Mouse (Mus musculus): ENCODE data around the gene Lsamp. TPM values are rescaled to one million over a fixed set of nuclear protein-coding genes. Genes with fewer than 3 reads are reported as not detected.

Lsamp gene
- polyA plus RNA-seq, 1 experiment from 2014 or later = 0.20 TPM

DNA sequence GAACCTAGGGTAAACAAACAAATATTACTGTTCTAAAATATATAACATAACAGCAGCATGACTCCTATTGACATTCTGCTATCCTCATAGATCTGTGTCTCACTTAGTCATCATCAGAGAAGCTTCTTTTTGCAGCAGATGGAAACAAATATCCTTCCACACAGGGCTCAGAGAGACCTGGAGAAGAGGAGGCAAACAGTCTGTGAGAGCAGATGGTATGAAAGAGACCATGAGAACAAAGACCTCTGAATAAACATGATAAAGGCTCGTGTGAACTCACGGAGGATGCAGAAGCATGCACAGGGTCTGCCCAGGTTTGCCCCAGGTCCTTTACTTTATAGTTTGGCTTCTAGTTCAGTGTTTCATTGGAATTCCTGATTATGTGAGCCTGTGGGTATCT lies 24.6 kb downstream of the Lsamp start:
- no peak overlapping the region for H3K4me2 ChIP-seq (replicated peaks; ENCODE audit: low read depth, low read length)
- TF ChIP-seq EP300 (IDR thresholded peaks at IDR 0.05) (no peak), CTCF (IDR thresholded peaks at IDR 0.05) (no peak)
- WGBS = 46% methylated on average over 2 of the region's 2 CpGs
- H3K9ac ChIP-seq (replicated peaks; ENCODE audit: low read depth) = no peak overlapping the region
- DNase-seq (ENCODE audit: low spot score) = no peak
- H3K27me3 ChIP-seq (replicated peaks; ENCODE audit: insufficient read depth, low read length) = no peaks in the 10 kb centered on the region
- no peak for ATAC-seq
- H3K27ac ChIP-seq (ENCODE audit: low read length) = no peak overlapping the region
- no peaks in the 10 kb centered on the region for H3K9me3 ChIP-seq (ENCODE audit: low read length)
- H3K4me3 ChIP-seq (ENCODE audit: low read depth, low read length) = no peak overlapping the region
- no peaks in the 10 kb centered on the region for H3K36me3 ChIP-seq (ENCODE audit: insufficient read depth, low read length)
- H3K4me1 ChIP-seq (ENCODE audit: insufficient read depth, low read depth, low read length) = no peaks in the 10 kb centered on the region

GRCm38 (mm10) chr16:40011106-40011505 lies 26.9 kb downstream of the Lsamp start:
- Histone ChIP-seq H3K36me3 (ENCODE audit: insufficient read depth, low read length) (no peaks in the 10 kb centered on the region), H3K9me3 (ENCODE audit: low read length) (no peaks in the 10 kb centered on the region), H3K4me1 (ENCODE audit: insufficient read depth, low read depth, low read length) (no peaks in the 10 kb centered on the region), H3K27ac (ENCODE audit: low read length) (no peak overlapping the region), H3K9ac (replicated peaks; ENCODE audit: low read depth) (no peak overlapping the region), H3K4me3 (ENCODE audit: low read depth, low read length) (no peak overlapping the region), H3K27me3 (replicated peaks; ENCODE audit: insufficient read depth, low read length) (no peaks in the 10 kb centered on the region), H3K4me2 (replicated peaks; ENCODE audit: low read depth, low read length) (no peak overlapping the region)
- ATAC-seq (no peak), DNase-seq (ENCODE audit: low spot score) (no peak)
- WGBS = 62% methylated on average over 1 of the region's 1 CpGs
- no peak for TF ChIP-seq EP300 (IDR thresholded peaks at IDR 0.05)
- TF ChIP-seq CTCF (IDR thresholded peaks at IDR 0.05) = no peak

- H3K27ac ChIP-seq (ENCODE audit: low read length) = no peak overlapping the region
- no peaks in the 10 kb centered on the region for H3K27me3 ChIP-seq (replicated peaks; ENCODE audit: insufficient read depth, low read length)
- no peaks in the 10 kb centered on the region for H3K36me3 ChIP-seq (ENCODE audit: insufficient read depth, low read length)
- no peak overlapping the region for H3K4me3 ChIP-seq (ENCODE audit: low read depth, low read length)
- TF ChIP-seq CTCF (IDR thresholded peaks at IDR 0.05) (no peak), EP300 (IDR thresholded peaks at IDR 0.05) (no peak)
- no peak overlapping the region for H3K4me2 ChIP-seq (replicated peaks; ENCODE audit: low read depth, low read length)
- no peak for DNase-seq (ENCODE audit: low spot score)
- H3K9me3 ChIP-seq (ENCODE audit: low read length) = no peaks in the 10 kb centered on the region
- 67% methylated on average over 3 of the region's 3 CpGs for WGBS
- no peak overlapping the region for H3K9ac ChIP-seq (replicated peaks; ENCODE audit: low read depth)
- no peak for ATAC-seq
- H3K4me1 ChIP-seq (ENCODE audit: insufficient read depth, low read depth, low read length) = no peaks in the 10 kb centered on the region
Observed at GRCm38 (mm10) chr16:40022611-40023010, 38.5 kb downstream of the Lsamp start.

DNA sequence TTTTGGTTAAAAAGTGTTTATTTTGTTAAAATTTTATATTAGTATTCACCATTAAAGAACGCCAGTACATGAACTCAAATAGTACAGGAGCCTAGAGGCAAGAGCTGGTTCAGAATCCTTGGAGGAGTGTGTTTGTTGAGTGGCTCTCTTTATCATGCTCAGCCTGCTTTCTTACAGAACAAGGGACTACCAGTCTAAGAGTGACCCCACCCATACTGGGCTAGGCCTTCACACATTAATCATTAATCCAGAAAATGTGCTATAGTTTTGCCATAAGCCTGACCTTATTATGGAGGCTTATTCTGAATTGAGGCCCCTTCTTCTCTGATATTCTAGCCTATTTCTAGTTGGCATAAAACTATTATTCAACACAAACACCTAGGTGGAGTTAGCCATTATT lies 52.6 kb downstream of the Lsamp start:
- Histone ChIP-seq H3K27me3 (replicated peaks; ENCODE audit: insufficient read depth, low read length) (no peaks in the 10 kb centered on the region), H3K9me3 (ENCODE audit: low read length) (no peaks in the 10 kb centered on the region), H3K4me2 (replicated peaks; ENCODE audit: low read depth, low read length) (no peak overlapping the region), H3K4me3 (ENCODE audit: low read depth, low read length) (no peak overlapping the region), H3K27ac (ENCODE audit: low read length) (no peak overlapping the region), H3K36me3 (ENCODE audit: insufficient read depth, low read length) (no peaks in the 10 kb centered on the region), H3K4me1 (ENCODE audit: insufficient read depth, low read depth, low read length) (no peaks in the 10 kb centered on the region), H3K9ac (replicated peaks; ENCODE audit: low read depth) (no peak overlapping the region)
- WGBS = 71% methylated on average over 1 of the region's 1 CpGs
- no peak for ATAC-seq
- DNase-seq (ENCODE audit: low spot score) = no peak
- TF ChIP-seq CTCF (IDR thresholded peaks at IDR 0.05) = no peak
- TF ChIP-seq EP300 (IDR thresholded peaks at IDR 0.05) = no peak

DNA sequence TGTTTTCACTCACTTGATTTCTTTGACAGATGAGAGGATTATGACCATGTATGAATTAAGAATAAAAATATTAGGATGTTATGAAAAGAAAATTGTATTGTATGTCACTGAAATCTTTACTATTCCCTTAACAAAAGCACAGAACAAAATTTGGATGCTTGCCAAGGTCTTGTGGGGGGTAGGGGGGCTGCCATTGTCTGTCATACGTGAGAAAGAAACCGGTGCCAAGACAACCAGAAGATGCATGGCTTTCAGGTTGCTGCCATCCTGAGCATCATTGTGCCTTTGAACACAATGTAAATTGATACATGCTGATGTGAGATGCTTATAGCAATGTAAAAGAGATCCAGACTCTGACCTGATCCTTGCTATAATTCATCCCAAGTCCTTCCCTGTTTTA lies 75.4 kb downstream of the Lsamp start:
- Histone ChIP-seq H3K36me3 (ENCODE audit: insufficient read depth, low read length) (no peaks in the 10 kb centered on the region), H3K9ac (replicated peaks; ENCODE audit: low read depth) (no peak overlapping the region), H3K4me1 (ENCODE audit: insufficient read depth, low read depth, low read length) (no peaks in the 10 kb centered on the region), H3K4me3 (ENCODE audit: low read depth, low read length) (no peak overlapping the region), H3K27me3 (replicated peaks; ENCODE audit: insufficient read depth, low read length) (no peaks in the 10 kb centered on the region), H3K27ac (ENCODE audit: low read length) (no peak overlapping the region), H3K9me3 (ENCODE audit: low read length) (no peaks in the 10 kb centered on the region), H3K4me2 (replicated peaks; ENCODE audit: low read depth, low read length) (no peak overlapping the region)
- 46% methylated on average over 2 of the region's 2 CpGs for WGBS
- ATAC-seq = no peak
- DNase-seq (ENCODE audit: low spot score) = no peak
- no peak for TF ChIP-seq CTCF (IDR thresholded peaks at IDR 0.05)
- no peak for TF ChIP-seq EP300 (IDR thresholded peaks at IDR 0.05)

DNA sequence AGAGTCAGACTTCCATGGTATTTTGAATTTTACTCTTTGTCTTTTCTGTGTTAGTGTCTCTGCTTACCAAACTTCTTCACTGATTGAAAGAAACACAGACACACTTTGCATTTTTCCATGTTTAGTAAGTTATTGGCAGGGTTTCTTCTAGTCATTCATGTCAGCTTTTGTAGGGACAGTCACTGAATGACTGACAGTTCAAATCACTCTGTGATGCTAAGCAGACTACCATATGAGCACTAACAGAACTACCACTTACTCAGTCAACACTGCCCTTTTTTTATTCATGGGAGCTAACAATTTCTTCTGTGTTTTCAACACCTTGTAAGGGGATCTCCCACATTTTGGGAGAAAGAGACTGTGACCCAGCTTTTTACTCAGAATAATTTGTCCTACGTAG lies 75.8 kb downstream of the Lsamp start:
- H3K4me3 ChIP-seq (ENCODE audit: low read depth, low read length) = no peak overlapping the region
- H3K4me1 ChIP-seq (ENCODE audit: insufficient read depth, low read depth, low read length) = no peaks in the 10 kb centered on the region
- H3K9ac ChIP-seq (replicated peaks; ENCODE audit: low read depth) = no peak overlapping the region
- ATAC-seq (no peak), DNase-seq (ENCODE audit: low spot score) (no peak)
- WGBS = 66% methylated on average over 1 of the region's 1 CpGs
- H3K27ac ChIP-seq (ENCODE audit: low read length) = no peak overlapping the region
- H3K4me2 ChIP-seq (replicated peaks; ENCODE audit: low read depth, low read length) = no peak overlapping the region
- H3K9me3 ChIP-seq (ENCODE audit: low read length) = no peaks in the 10 kb centered on the region
- H3K36me3 ChIP-seq (ENCODE audit: insufficient read depth, low read length) = no peaks in the 10 kb centered on the region
- H3K27me3 ChIP-seq (replicated peaks; ENCODE audit: insufficient read depth, low read length) = no peaks in the 10 kb centered on the region
- no peak for TF ChIP-seq CTCF (IDR thresholded peaks at IDR 0.05)
- TF ChIP-seq EP300 (IDR thresholded peaks at IDR 0.05) = no peak

DNA sequence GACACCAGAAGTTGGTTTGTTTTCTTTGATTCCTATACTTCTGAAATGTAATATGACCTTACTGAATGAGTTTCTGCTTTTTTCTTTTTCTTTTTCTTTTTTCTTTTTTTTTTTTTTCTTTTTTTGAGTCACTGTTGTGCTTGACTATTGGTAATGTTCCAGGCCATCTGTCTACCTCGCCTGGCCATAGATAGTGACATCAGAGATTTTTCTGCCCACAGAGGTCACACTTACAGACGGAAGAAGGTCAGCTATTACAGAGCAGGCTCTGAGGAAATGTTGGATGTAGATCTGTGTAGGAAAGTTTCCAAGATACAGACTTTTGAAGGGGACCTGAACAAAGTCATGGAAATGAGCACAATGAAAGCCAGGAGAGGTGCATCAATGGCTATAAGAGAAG lies 76.3 kb downstream of the Lsamp start:
- H3K4me2 ChIP-seq (replicated peaks; ENCODE audit: low read depth, low read length) = no peak overlapping the region
- H3K4me1 ChIP-seq (ENCODE audit: insufficient read depth, low read depth, low read length) = no peaks in the 10 kb centered on the region
- H3K27ac ChIP-seq (ENCODE audit: low read length) = no peak overlapping the region
- H3K9me3 ChIP-seq (ENCODE audit: low read length) = no peaks in the 10 kb centered on the region
- no peak for ATAC-seq
- DNase-seq (ENCODE audit: low spot score) = no peak
- TF ChIP-seq CTCF (IDR thresholded peaks at IDR 0.05) = no peak
- TF ChIP-seq EP300 (IDR thresholded peaks at IDR 0.05) = no peak
- no peaks in the 10 kb centered on the region for H3K36me3 ChIP-seq (ENCODE audit: insufficient read depth, low read length)
- no peaks in the 10 kb centered on the region for H3K27me3 ChIP-seq (replicated peaks; ENCODE audit: insufficient read depth, low read length)
- 36% methylated on average over 2 of the region's 2 CpGs for WGBS
- no peak overlapping the region for H3K9ac ChIP-seq (replicated peaks; ENCODE audit: low read depth)
- no peak overlapping the region for H3K4me3 ChIP-seq (ENCODE audit: low read depth, low read length)
